Mouse (Mus musculus): ENCODE measurements at regions not wholly inside any gene's neighbourhood (a gene's known extent, or its start where the extent isn't known, plus 50 kb on each side); places are given as distances from the start of the nearest gene placed in this dataset.

DNA sequence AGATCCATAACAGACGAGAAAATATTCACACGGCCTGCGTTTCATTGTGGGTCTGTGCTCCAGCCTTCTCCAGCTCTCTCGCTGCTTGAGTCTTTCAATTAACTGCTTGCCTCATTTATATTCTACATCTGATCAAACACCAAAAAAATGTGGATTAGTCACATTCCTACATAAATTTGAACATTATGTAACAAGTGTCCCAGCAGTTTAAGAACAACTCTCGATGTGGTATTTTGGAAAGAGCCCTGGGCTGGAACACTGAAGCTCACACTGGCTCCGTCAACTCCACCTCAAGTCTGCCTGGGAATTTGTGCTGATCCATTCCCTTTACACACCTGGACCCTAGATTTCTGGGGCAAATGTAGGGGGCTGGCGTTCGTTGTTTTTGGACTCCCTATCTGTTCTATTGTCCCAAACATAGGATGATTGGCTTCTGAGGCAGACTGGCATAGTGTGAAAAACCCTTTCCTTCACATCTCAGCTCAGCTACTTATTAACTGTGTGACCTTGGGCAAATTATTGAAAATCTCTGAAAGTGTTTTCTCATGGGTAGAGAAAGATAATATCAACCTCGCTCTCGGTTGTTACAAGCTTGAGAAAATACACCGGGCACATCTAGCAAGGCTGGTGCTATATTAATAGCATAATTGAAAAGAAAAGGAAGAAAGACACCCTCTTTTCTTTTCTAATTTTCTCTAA, 161.0 kb upstream of the Rfx3 start:
- TF ChIP-seq CTCF (IDR thresholded peaks at IDR 0.05; ENCODE audit: low read depth, low read length) (no peak), POLR2AphosphoS5 (IDR thresholded peaks at IDR 0.05; ENCODE audit: insufficient replicate concordance, low read depth, low read length) (no peak), GATA1 (IDR thresholded peaks at IDR 0.05; ENCODE audit: borderline replicate concordance, low read length) (no peak), GATA2 (IDR thresholded peaks at IDR 0.05; ENCODE audit: borderline replicate concordance, low read depth, low read length) (no peak), TAL1 (conservative IDR thresholded peaks at IDR 0.05; ENCODE audit: low read depth, low read length) (no peak)
- H3K9me3 ChIP-seq (replicated peaks) = no peaks in the 10 kb centered on the region
- H3K4me3 ChIP-seq (ENCODE audit: low read depth, low read length) = no peak overlapping the region
- H3K36me3 ChIP-seq (replicated peaks) = no peaks in the 10 kb centered on the region
- H3K4me1 ChIP-seq (ENCODE audit: insufficient read depth, low read depth, low read length) = no peaks in the 10 kb centered on the region
- no peak for DNase-seq (ENCODE audit: low spot score)
- no peak for ATAC-seq (ENCODE audit: extremely low read depth, insufficient number of reproducible peaks, low FRiP score, poor library complexity, severe bottlenecking)
- H3K27me3 ChIP-seq (ENCODE audit: insufficient read depth, low read length) = peaks cover 2% of the 10 kb centered on the region; the same call in 1 of the 2 replicates

DNA sequence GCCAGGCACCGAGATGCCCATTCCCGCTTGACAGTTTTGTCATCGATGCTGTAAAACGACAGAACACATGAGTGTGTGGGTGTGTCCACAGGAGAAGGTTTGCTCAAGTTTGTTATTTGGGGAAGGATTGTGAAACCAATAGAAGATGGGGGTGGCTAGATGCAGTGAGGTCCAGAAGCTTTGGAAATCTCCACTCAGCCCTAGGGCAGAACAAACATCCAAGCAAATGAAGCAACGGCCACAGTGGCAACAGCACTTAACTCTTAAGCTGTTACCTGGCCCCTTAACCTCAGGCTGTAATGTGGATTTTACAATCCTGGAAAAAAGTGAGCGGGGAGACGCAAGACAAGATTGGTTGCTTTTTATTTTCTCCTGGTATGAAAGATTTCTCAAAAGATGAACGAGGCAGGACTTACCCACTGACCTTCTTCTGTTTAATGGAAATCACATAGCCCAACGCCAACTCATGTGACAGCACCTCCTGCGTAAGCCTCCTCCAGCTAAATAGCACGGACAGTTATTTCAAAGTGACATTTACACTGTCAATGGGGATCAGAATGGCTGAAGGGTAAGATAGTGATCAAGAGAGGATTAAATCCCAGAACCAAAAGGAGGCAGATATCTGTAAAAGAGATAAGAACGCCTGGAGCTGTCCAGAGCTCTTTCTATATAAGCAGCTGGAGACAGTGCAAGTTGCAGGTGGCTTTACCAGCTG, 156.6 kb upstream of the Rfx3 start:
- no peaks in the 10 kb centered on the region for H3K36me3 ChIP-seq (replicated peaks)
- ATAC-seq (ENCODE audit: extremely low read depth, insufficient number of reproducible peaks, low FRiP score, poor library complexity, severe bottlenecking) (no peak), DNase-seq (ENCODE audit: low spot score) (no peak)
- no peak overlapping the region for H3K4me3 ChIP-seq (ENCODE audit: low read depth, low read length)
- TF ChIP-seq GATA2 (IDR thresholded peaks at IDR 0.05; ENCODE audit: borderline replicate concordance, low read depth, low read length) (no peak), POLR2AphosphoS5 (IDR thresholded peaks at IDR 0.05; ENCODE audit: insufficient replicate concordance, low read depth, low read length) (no peak), GATA1 (IDR thresholded peaks at IDR 0.05; ENCODE audit: borderline replicate concordance, low read length) (no peak), CTCF (IDR thresholded peaks at IDR 0.05; ENCODE audit: low read depth, low read length) (no peak), TAL1 (conservative IDR thresholded peaks at IDR 0.05; ENCODE audit: low read depth, low read length) (no peak)
- no peaks in the 10 kb centered on the region for H3K4me1 ChIP-seq (ENCODE audit: insufficient read depth, low read depth, low read length)
- peaks cover 2% of the 10 kb centered on the region; the same call in 1 of the 2 replicates for H3K27me3 ChIP-seq (ENCODE audit: insufficient read depth, low read length)
- H3K9me3 ChIP-seq (replicated peaks) = no peaks in the 10 kb centered on the region

DNA sequence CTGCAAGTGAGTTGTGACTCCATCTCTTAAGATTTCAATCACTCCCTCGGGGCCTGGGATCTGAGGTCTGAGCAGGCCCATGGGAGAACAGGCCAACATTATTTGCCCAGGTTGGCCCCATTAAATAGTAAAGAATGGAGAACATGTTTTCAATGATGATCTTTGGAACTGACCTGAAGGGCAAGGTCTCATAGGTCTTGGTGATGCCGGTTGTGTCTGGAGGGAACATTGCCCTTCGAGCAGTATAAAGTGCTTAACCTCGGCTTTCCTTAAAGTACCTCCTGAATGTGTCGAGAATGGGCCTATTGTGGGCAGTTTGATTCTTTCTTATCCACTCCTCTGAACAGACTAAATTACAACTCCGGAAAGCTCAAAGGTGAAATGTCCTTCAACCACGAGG, 155.7 kb upstream of the Rfx3 start:
- Histone ChIP-seq H3K9me3 (replicated peaks) (no peaks in the 10 kb centered on the region), H3K4me3 (ENCODE audit: low read depth, low read length) (no peak overlapping the region), H3K4me1 (ENCODE audit: insufficient read depth, low read depth, low read length) (no peaks in the 10 kb centered on the region), H3K36me3 (replicated peaks) (no peaks in the 10 kb centered on the region), H3K27me3 (ENCODE audit: insufficient read depth, low read length) (peaks cover 2% of the 10 kb centered on the region; the same call in 1 of the 2 replicates)
- ATAC-seq (ENCODE audit: extremely low read depth, insufficient number of reproducible peaks, low FRiP score, poor library complexity, severe bottlenecking) = no peak
- no peak for TF ChIP-seq CTCF (IDR thresholded peaks at IDR 0.05; ENCODE audit: low read depth, low read length)
- TF ChIP-seq POLR2AphosphoS5 (IDR thresholded peaks at IDR 0.05; ENCODE audit: insufficient replicate concordance, low read depth, low read length) = no peak
- DNase-seq (ENCODE audit: low spot score) = no peak

DNA sequence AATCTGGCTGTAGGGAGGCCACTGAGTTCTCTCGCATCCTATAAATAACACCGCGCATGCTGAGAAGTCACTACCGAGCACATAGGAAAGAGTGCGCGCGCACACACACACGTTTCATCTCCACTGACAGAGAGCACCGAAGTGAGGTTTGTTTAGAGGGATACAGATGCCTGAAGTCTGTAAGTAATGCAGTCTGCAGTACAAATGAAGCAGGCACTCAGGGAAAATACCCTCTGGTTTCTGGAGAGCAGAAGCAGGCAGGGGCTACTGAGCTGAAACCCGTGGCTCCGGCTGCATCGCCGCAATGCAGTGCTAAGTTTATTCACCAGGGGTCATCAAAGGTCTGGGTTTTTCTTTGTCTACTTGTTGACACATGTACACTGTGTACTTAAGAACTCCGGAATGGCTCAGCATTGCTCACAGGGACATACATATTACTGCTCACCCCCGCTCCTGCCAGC, 155.0 kb upstream of the Rfx3 start:
- TF ChIP-seq TAL1 (conservative IDR thresholded peaks at IDR 0.05; ENCODE audit: low read depth, low read length) (no peak), CTCF (IDR thresholded peaks at IDR 0.05; ENCODE audit: low read depth, low read length) (no peak), GATA1 (IDR thresholded peaks at IDR 0.05; ENCODE audit: borderline replicate concordance, low read length) (no peak), GATA2 (IDR thresholded peaks at IDR 0.05; ENCODE audit: borderline replicate concordance, low read depth, low read length) (no peak), POLR2AphosphoS5 (IDR thresholded peaks at IDR 0.05; ENCODE audit: insufficient replicate concordance, low read depth, low read length) (no peak)
- Histone ChIP-seq H3K4me3 (ENCODE audit: low read depth, low read length) (no peak overlapping the region), H3K27me3 (ENCODE audit: insufficient read depth, low read length) (peaks cover 2% of the 10 kb centered on the region; the same call in 1 of the 2 replicates), H3K36me3 (replicated peaks) (no peaks in the 10 kb centered on the region), H3K4me1 (ENCODE audit: insufficient read depth, low read depth, low read length) (no peaks in the 10 kb centered on the region), H3K9me3 (replicated peaks) (no peaks in the 10 kb centered on the region)
- no peak for DNase-seq (ENCODE audit: low spot score)
- ATAC-seq (ENCODE audit: extremely low read depth, insufficient number of reproducible peaks, low FRiP score, poor library complexity, severe bottlenecking) = no peak

DNA sequence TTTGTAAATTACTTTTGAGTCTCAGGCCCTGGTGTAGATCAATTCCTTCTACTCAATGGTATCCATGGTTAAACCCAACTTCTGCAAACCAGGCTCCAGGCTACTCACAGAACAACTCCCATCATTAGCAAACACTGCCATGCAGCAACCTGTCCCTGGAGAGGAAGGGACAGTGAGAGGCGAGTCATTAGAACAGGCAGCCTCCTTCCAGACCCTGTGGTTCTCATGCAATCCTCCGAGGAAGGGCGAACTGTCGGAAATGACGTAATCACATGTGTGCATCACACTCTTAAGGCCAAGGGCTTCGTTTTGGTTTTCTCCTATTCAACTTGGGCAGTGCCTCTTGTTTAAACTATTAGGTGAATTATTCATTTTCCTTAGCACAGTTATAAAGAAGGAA, 152.2 kb upstream of the Rfx3 start:
- DNase-seq (ENCODE audit: low spot score) (no peak), ATAC-seq (ENCODE audit: extremely low read depth, insufficient number of reproducible peaks, low FRiP score, poor library complexity, severe bottlenecking) (no peak)
- Histone ChIP-seq H3K36me3 (replicated peaks) (no peaks in the 10 kb centered on the region), H3K4me3 (ENCODE audit: low read depth, low read length) (no peak overlapping the region), H3K27me3 (ENCODE audit: insufficient read depth, low read length) (no peaks in the 10 kb centered on the region), H3K4me1 (ENCODE audit: insufficient read depth, low read depth, low read length) (no peaks in the 10 kb centered on the region), H3K9me3 (replicated peaks) (no peaks in the 10 kb centered on the region)
- TF ChIP-seq GATA1 (IDR thresholded peaks at IDR 0.05; ENCODE audit: borderline replicate concordance, low read length) = no peak
- no peak for TF ChIP-seq TAL1 (conservative IDR thresholded peaks at IDR 0.05; ENCODE audit: low read depth, low read length)
- TF ChIP-seq CTCF (IDR thresholded peaks at IDR 0.05; ENCODE audit: low read depth, low read length) = no peak
- no peak for TF ChIP-seq POLR2AphosphoS5 (IDR thresholded peaks at IDR 0.05; ENCODE audit: insufficient replicate concordance, low read depth, low read length)
- no peak for TF ChIP-seq GATA2 (IDR thresholded peaks at IDR 0.05; ENCODE audit: borderline replicate concordance, low read depth, low read length)

DNA sequence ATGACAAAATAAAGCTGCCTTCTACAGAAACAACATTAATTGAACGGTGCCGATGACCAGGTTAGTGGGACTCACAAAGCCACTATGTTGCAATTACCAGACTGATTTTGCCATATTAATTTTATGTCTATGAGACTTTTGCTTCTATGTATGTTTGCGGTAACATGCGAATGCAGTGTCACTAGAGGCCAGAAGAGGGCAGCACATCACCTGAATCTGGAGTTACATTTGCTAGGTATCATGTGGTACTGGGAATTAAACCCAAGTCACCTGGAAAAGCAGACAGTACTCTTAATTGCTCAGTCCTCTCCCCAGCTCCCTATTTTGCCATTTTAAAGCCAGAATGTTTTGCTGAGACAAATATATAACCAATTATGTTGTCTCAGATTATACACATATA, 149.6 kb upstream of the Rfx3 start:
- no peak for TF ChIP-seq TAL1 (conservative IDR thresholded peaks at IDR 0.05; ENCODE audit: low read depth, low read length)
- peak; percentile 50; the same call in 1 of the 2 replicates for TF ChIP-seq CTCF (IDR thresholded peaks at IDR 0.05; ENCODE audit: low read depth, low read length)
- Histone ChIP-seq H3K4me1 (ENCODE audit: insufficient read depth, low read depth, low read length) (no peaks in the 10 kb centered on the region), H3K36me3 (replicated peaks) (no peaks in the 10 kb centered on the region), H3K27me3 (ENCODE audit: insufficient read depth, low read length) (no peaks in the 10 kb centered on the region), H3K9me3 (replicated peaks) (no peaks in the 10 kb centered on the region), H3K4me3 (ENCODE audit: low read depth, low read length) (no peak overlapping the region)
- ATAC-seq (ENCODE audit: extremely low read depth, insufficient number of reproducible peaks, low FRiP score, poor library complexity, severe bottlenecking) (no peak), DNase-seq (ENCODE audit: low spot score) (no peak)

All from G1E (cell line).